Mouse (Mus musculus) right cerebral cortex, postnatal 36 days (tissue): ENCODE data around the gene H2-M10.4.
"Not testable (repeated sequence)": the region's sequence is repeated elsewhere in the genome, so short reads cannot be mapped to it uniquely, and the experiment has no call there.

Experiments
- DNase-seq, 2 experiments: peaks; one replicate each; pipeline ENCODE4 v3.0.0; 2022; ENCODE audit warnings: low spot score in 2 of 2, mixed read lengths in 1 of 2

H2-M10.4 gene

DNA sequence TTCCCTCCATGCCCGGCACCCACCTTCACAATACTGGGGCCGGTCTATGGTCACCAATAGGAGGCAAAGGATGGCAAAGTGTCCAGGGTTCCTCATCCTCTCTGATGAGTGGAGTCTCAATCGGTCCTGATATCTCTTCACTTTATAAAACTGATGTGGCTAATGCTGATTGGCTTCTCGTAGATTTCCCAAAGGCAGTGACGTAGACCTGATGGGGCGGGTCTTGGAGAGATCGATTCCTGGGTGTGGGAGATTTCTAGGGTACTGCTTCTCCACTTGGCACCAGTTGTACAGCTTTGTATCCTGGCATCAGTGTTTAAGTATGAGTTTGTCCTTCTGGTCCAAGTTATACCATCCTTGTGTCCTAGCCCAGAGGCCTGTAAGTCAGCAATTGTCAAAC is at the start of gene H2-M10.4:
TSS of gene H2-M10.4 (minus strand) at position 101 of the 400 bp plus-strand sequence.
- DNase-seq: no peak

DNA sequence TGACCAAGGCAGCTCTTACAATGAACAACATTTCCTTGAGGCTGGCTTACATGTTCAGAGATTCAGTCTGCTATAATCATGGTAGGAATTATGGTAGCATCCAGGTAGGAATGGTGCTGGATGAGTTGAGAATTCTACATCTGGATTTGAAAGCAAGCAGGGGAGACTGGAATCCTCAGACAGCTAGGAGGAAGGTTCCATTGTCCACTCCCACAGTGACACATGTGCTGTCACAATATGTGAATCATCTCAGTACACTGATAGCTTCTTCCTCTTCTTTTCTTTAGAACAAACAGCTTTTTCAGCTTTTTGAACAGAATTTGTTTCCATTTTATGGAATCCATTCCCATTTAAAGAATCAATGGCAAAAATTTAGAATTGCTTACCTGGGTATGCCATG is 41.8 kb upstream of the H2-M10.4 start:
- DNase-seq: no peak

DNA sequence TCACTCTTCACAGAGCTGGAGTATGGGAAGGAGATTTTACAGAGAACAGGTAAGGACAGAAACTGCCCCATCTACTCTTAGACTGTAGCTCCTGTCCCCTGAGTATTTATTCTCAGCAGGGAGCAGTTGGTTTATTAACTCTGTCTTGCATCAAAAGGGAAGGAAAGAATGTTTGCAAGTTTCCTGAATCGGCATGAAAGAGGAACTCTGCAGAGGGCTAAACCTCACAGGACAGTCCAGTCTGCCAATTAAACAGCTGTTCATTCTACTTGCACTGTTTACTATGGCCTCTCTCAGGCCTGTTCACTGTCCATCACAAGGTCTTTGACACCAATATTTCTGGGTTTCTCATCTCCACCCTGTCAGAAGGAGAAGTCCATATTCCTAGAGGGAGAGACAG is 38.3 kb upstream of the H2-M10.4 start:
- DNase-seq: no peak

DNA sequence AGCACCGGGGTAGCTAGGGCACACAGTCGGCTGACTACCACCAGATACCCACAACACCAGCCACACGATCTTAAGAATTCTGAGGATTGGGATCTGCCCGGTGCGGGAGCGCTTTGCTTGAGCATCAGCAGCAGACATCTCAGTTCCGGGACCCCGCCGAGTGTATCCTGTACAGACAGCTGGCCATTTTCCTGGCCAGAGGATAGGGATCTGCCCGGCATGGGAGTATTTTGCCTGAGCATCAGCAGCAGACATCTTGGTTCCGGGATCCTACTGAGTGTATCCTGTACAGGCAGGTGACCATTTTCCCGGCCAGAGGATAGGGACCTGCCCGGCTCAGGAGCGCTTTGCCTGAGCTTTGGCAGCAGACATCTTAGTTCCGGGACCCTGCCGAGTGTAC is 26.0 kb upstream of the H2-M10.4 start:
- not testable (repeated sequence) for DNase-seq

DNA sequence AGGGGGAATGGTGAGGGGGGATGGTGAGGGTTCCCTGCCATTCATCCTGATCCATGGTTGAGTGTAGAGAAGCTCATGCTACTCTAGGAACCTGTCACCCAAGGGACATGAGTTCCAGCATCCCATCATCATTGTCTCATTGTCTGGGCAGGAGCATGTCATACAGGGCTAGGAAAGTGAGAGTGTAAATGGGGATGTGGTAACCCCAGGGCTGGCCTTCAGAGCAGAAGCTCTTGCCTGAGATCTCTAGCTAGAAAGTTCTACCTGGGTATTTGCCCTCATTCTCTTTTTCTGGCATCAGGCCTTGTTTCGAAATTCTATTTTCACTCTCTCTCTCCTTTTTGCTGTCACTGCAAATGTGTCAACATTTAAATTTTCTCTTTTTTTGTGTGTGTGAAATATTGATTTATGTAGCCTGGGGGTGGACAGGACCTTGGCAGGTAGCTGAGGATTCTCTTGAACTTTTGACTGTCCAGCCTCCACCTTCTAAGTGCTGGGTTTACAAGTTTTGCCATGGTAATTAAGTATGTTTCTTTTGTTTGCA is 24.6 kb upstream of the H2-M10.4 start:
- no peak for DNase-seq

DNA sequence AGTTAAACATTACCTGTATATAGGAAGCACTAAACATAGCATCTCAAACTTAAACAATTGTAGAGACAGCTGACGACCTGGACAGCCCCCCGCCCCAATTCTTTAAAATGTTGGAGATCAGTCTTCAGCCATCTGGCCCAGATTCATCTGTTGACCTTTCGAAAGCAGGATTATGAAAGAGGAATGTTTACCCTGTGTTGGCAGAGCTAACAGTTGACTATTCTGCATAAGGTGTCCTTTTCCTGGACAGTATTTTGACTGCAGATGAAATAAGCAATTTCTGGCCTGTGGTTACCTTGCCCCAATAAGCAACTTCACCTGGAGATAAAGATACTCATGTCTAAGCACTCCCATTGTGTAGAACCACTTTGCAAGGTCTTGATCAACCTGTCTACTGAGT is 21.7 kb upstream of the H2-M10.4 start:
- DNase-seq: no peak

DNA sequence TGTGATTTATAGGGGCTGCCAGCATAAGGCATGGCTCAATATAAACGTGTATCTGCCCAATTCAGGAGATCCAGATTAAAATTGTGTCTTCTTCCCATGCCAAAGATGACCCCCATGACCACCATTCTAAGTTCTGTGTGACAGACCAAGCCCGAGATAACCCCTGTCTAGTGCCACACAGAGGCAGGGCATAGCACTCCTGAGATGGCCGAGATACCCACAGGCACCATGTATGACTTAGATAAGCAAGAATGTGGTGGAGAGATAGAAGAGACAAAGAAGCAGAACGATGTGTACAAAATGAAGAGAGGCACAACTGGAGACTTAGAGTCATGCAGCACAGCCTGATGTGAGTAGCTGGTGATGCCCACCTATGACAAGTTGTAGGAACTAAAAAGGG is 5.9 kb downstream of the H2-M10.4 start:
- no peak for DNase-seq

DNA sequence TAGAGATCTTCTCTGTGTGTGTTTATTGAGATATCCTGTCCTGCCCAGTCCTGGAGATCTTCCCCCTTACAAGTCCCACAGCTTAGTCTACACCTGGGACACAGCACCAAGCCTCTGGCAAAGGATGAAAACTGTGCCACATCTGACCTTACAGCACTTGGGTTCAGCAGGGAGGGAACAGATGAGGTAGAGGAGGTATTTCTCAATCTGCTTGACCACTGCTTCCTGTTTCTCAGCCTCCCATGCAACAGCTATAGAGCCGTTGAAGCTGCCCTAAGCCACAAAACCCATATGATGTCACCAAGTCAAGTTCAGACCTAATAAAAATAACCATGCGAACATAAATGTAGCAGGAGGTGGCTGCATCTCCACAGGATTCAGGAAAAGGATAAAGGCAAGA is 30.7 kb downstream of the H2-M10.4 start:
- no peak for DNase-seq

DNA sequence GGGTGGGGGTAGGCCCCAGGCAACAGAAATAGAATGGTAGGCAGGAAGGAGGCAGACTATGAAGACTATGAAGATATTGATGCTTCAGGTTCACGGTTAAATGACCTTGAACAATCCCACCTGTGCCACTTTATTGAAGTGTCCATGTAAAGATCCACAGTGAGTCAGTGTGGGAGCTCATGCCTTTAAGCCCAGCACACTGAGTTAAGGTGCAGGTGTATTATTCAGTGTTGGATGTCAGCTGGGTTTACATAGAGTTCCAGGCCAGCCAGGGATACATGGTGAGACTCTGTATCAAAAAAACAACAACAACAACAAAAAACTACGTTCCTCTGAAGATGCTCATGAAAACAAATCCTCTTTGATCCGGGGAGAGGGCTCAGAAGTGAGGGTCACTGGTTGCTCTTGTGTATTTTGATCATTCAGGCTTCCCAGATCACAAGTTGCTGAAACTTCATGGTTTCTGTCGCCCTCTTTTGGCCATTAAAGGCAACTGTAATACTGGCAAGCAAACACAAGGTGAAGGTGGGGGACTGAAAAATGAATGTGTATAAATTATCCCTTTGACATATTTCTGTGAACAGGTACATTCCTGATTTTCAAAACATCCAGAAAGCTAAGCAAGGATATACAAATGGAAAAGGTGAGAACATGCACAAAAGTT is 43.9 kb downstream of the H2-M10.4 start:
- DNase-seq: peak in 1 of 2 experiments; percentile 2

DNA sequence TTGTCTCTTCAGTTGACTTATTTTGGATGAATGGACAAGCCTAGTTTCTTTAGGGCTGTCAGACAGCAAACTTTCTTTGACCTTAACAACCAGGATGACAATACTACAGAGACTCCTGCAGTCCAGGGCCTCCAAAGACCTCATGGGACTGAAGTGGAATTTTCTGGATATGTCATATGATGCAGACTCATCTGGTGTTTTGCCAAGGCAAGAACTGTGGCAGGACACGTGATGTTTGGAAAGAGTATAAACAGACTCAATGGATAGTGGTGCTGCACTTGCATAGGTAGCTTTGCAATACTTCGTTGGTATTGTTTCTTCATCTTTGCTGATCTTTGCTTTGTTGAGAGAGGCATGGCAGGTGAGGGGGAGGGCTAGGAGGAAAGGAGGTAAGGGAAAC is 44.7 kb downstream of the H2-M10.4 start:
- DNase-seq: no peak

DNA sequence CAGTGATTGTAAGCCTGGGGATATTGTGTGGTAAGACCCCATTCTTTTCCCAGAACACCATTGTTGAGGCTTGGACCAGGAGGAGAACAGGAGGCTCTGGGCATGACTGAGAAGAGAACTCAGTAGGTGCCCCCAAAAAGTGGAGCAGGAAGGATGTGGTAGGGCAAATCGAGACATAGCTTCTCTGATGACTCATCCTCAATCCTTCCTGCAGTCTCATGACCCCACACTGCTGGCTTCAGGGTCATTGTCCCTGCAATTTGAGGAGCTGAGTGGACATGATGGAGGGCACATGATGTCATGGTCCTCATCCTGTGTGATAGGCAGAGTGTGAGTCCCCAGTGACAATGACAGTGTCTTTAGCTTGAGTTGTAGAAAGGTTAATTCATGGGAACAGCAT is 46.7 kb downstream of the H2-M10.4 start:
- DNase-seq: no peak

DNA sequence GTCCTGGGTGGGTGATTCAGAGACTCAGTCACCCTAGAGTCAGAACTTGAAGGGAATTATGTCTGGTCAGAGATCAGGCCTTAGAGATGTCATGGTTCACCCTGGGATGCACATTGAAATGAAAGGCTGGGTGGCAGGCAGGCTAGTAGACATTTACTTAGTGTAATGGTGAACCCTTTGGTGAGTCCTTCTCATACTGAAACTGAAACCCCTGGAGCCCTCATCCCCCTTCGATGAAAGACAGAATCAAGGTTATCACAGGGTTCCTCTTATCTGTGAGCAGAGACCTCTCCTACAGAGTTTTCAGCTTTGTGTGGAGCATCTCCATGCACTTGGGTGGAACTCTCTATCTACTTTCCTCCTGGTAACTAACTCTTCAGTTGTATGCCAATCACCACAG is 47.8 kb downstream of the H2-M10.4 start:
- DNase-seq: no peak
